Mouse (Mus musculus) forebrain, embryonic 13.5 days (tissue): ENCODE data around the gene Snta1. TPM values are rescaled to one million over a fixed set of nuclear protein-coding genes. Genes with fewer than 3 reads are reported as not detected.

Experiments
- ATAC-seq: fragments of 200-750 bp; cut with Nextera tagmentation; 2 replicates; pipeline ENCODE4 v1.8.0; 2017
- H3K27ac ChIP-seq: fragments of 300-500 bp; sonication (generic); 2 replicates; pipeline ENCODE4 v1.5.1; 2015; ENCODE audit warnings: inconsistent platforms, mild to moderate bottlenecking, moderate library complexity
- H3K27me3 ChIP-seq: fragments of 300-500 bp; sonication (generic); 2 replicates; pipeline ENCODE4 v1.6.1; 2015; ENCODE audit warnings: mild to moderate bottlenecking, inconsistent platforms
- H3K36me3 ChIP-seq: fragments of 300-500 bp; sonication (generic); 2 replicates; pipeline ENCODE4 v1.6.1; 2015; ENCODE audit warnings: mild to moderate bottlenecking, inconsistent platforms; ENCODE audit not compliant: poor library complexity, severe bottlenecking
- H3K4me1 ChIP-seq: fragments of 300-500 bp; sonication (generic); 2 replicates; pipeline ENCODE4 v1.6.1; 2015; ENCODE audit warnings: inconsistent platforms
- H3K4me2 ChIP-seq: fragments of 300-500 bp; sonication (generic); 2 replicates; pipeline ENCODE4 v1.6.1; 2015; ENCODE audit warnings: inconsistent platforms, mild to moderate bottlenecking, moderate library complexity
- H3K4me3 ChIP-seq: fragments of 300-500 bp; sonication (generic); 2 replicates; pipeline ENCODE4 v1.5.1; 2015; ENCODE audit warnings: mild to moderate bottlenecking, inconsistent platforms
- H3K9ac ChIP-seq: fragments of 300-500 bp; sonication (generic); 2 replicates; pipeline ENCODE4 v1.6.1; 2015; ENCODE audit warnings: mild to moderate bottlenecking, inconsistent platforms
- H3K9me3 ChIP-seq: fragments of 300-500 bp; sonication (generic); replicated peaks from 2 replicates; pipeline ENCODE4 v1.6.1; 2016; ENCODE audit warnings: inconsistent platforms
- WGBS: fragments of 180-500 bp; shearing (Covaris S2); methylation state at CpG from one replicate; pipeline ENCODE4 v1.1.7; 2015; 5-methylcytosine and 5-hydroxymethylcytosine counted together
- polyA plus RNA-seq: library from polyadenylated mRNA; unstranded; fragments of >200 nt; fragmentation: Nextera tagmentation; extraction: Ambion mirVana; gene quantifications from 2 replicates; pipeline ENCODE4 v1.2.1, GENCODE M21; 2015

The Snta1 gene
- polyA plus RNA-seq, 1 experiment from 2014 or later, result 4.1 TPM

DNA sequence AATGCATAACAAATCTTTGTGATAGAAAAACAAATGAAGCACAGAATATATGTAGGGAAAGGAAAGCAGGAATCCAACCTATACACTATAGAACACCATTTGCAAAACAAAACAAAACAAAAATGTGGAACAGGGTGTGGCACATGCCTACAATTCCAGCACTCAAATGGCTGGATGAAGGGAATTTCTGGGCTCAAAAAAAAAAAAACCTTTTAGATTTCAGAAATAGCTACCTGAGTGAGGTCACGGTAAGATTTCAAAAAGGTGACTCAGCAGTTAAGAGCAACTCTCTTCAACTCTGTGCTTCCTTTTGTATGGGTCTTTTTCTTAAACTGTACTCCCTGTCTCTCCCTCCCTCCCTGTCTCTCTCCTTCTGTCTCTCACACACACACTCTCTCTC, 69.7 kb downstream of the Snta1 start:
- Histone ChIP-seq H3K36me3 (peaks cover 26% of the 10 kb centered on the region), H3K9me3 (no peaks in the 10 kb centered on the region; the same call in 1 of the 2 replicates), H3K27me3 (no peaks in the 10 kb centered on the region), H3K4me3 (no peak overlapping the region), H3K27ac (no peak overlapping the region), H3K4me1 (no peaks in the 10 kb centered on the region), H3K9ac (no peak overlapping the region), H3K4me2 (no peak overlapping the region)
- ATAC-seq, result no peak
- 91% methylated on average over 1 of the region's 1 CpGs for WGBS

DNA sequence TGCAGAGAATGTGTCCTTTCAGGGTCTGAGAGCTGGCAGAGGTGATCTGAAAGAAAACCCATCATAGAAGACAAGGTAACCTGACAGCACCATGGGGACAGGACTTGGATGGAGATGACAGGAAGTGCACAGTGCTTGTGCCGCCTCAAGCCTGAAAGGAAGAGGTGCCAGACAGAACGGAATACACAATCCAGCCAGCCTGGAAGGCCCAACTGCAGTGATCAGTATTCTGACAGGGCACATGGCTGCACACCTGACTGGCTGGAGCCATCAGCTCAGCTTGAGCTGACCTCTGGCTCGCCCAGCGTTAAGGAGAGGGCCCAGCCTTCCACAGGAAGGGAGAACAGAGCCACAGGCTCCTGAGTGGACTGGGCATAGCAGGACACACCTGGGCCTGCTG, 72.3 kb downstream of the Snta1 start:
- no peak overlapping the region for H3K4me3 ChIP-seq
- ATAC-seq, result no peak
- no peaks in the 10 kb centered on the region for H3K27me3 ChIP-seq

GRCm38 (mm10) chr2:154326852-154327251, 81.0 kb downstream of the Snta1 start:
- WGBS, result 88% methylated on average over 3 of the region's 3 CpGs
- H3K36me3 ChIP-seq, result no peaks in the 10 kb centered on the region
- no peak for ATAC-seq

More for the DNA sequence above, 72.3 kb downstream of the Snta1 start:
- Histone ChIP-seq H3K9me3 (no peaks in the 10 kb centered on the region; the same call in 1 of the 2 replicates), H3K9ac (no peak overlapping the region), H3K27ac (no peak overlapping the region), H3K4me2 (no peak overlapping the region), H3K36me3 (0 out of 2 replicates have a peak, but pooled peaks cover 6% of the 10 kb centered on the region), H3K4me1 (no peaks in the 10 kb centered on the region)
- WGBS, result 83% methylated on average over 4 of the region's 4 CpGs

More at GRCm38 (mm10) chr2:154326852-154327251, 81.0 kb downstream of the Snta1 start:
- no peaks in the 10 kb centered on the region for H3K9me3 ChIP-seq
- H3K9ac ChIP-seq, result no peak overlapping the region
- no peak overlapping the region for H3K4me2 ChIP-seq
- H3K27me3 ChIP-seq, result no peaks in the 10 kb centered on the region
- H3K4me1 ChIP-seq, result no peaks in the 10 kb centered on the region
- no peak overlapping the region for H3K4me3 ChIP-seq
- H3K27ac ChIP-seq, result no peak overlapping the region

Other genes with a start within 250 kb of the Snta1 start
- not detected in 2 replicates for gene Bpifa5, start 245.5 kb downstream of the Snta1 start, polyA plus RNA-seq
- 0.18 TPM in 1 of 2 replicates, not detected in the other for gene Bpifb1, start 217.3 kb downstream of the Snta1 start, polyA plus RNA-seq
- not detected in 2 replicates for gene Bpifb5, start 184.4 kb downstream of the Snta1 start, polyA plus RNA-seq
- not detected in 2 replicates for gene Bpifb9a, start 150.2 kb downstream of the Snta1 start, polyA plus RNA-seq
- not detected in 2 replicates for gene Bpifb9b, start 100.9 kb downstream of the Snta1 start, polyA plus RNA-seq
- 16.0 and 17.4 TPM in 2 replicates for gene Cdk5rap1, start 35.1 kb downstream of the Snta1 start, polyA plus RNA-seq
- gene Cbfa2t2, start 28.4 kb upstream of the Snta1 start, polyA plus RNA-seq, result 69.4 and 79.1 TPM in 2 replicates
- 1.4 TPM in 2 replicates for gene 1700003F12Rik, start 139.0 kb upstream of the Snta1 start, polyA plus RNA-seq
- 0.49 and 0.68 TPM in 2 replicates for gene Actl10, start 143.7 kb upstream of the Snta1 start, polyA plus RNA-seq
- 19.8 and 25.4 TPM in 2 replicates for gene Necab3, start 150.8 kb upstream of the Snta1 start, polyA plus RNA-seq
- gene E2f1, start 161.8 kb upstream of the Snta1 start, polyA plus RNA-seq, result 20.8 and 22.8 TPM in 2 replicates
- gene Pxmp4, start 195.6 kb upstream of the Snta1 start, polyA plus RNA-seq, result 10.7 and 13.0 TPM in 2 replicates
- 1.5 and 2.0 TPM in 2 replicates for gene Zfp341, start 205.2 kb upstream of the Snta1 start, polyA plus RNA-seq
- gene 4930519P11Rik, start 205.3 kb upstream of the Snta1 start, polyA plus RNA-seq, result 0.79 and 0.88 TPM in 2 replicates
- 22.4 and 24.9 TPM in 2 replicates for gene Chmp4b, start 243.6 kb upstream of the Snta1 start, polyA plus RNA-seq